In genomic region chr15:97914331-97914747, GRCm38 (mm10) we compare ENCODE assay signal across 9 mouse cellular contexts. TPM values are rescaled to one million over a fixed set of nuclear protein-coding genes. Genes with fewer than 3 reads are reported as not detected.
DNase-seq lines count a peak whose midpoint lies in the region; ATAC-seq and TF ChIP-seq lines count a peak whose summit lies in the region.
"Had no signal": no experiment of that assay in that cellular context is flagged by ENCODE, and none has a peak within 500 bp of the region (broad histone marks: within the 10 kb centered on the region; RNA-seq: fewer than 3 reads in every experiment).

No protein-coding gene starts in this region.

- 33% methylated on average over 9 of the region's 9 CpGs for WGBS in neural tube, embryonic 11.5 days
- 32% methylated on average over 9 of the region's 9 CpGs for WGBS in neural tube, embryonic 15.5 days
- WGBS in forebrain, embryonic 16.5 days: 16% methylated on average over 9 of the region's 9 CpGs
- 10% methylated on average over 9 of the region's 9 CpGs for WGBS in intestine, embryonic 14.5 days
- 10% methylated on average over 9 of the region's 9 CpGs for WGBS in midbrain, postnatal 0 days
- WGBS in thymus, adult 2 months: 24% methylated on average over 9 of the region's 9 CpGs

- peak; percentile 28 for DNase-seq in neural tube, embryonic 11.5 days (ENCODE audit: low spot score)
- DNase-seq in intestine, embryonic 14.5 days (ENCODE audit: low spot score): no peak
- DNase-seq in midbrain, postnatal 0 days (ENCODE audit: low spot score): peak; percentile 28
- no peak for DNase-seq in thymus, adult 2 months
- no peak for DNase-seq in right cerebral cortex, postnatal 14 days
- DNase-seq in frontal cortex, postnatal 14 days (ENCODE audit: low spot score in 2 of 2): no peak

- TF ChIP-seq CTCF in midbrain, postnatal 0 days (IDR thresholded peaks at IDR 0.05): no peak
- no peak for TF ChIP-seq CTCF in thymus, adult 2 months (IDR thresholded peaks at IDR 0.05; ENCODE audit: borderline replicate concordance, control insufficient read depth, extremely low read depth, insufficient read depth, low read length, poor library complexity)

- H3K27me3 ChIP-seq in neural tube, embryonic 11.5 days (ENCODE audit: control insufficient read depth, insufficient read depth, low read length): no peaks in the 10 kb centered on the region
- H3K27me3 ChIP-seq in neural tube, embryonic 15.5 days (replicated peaks): peaks cover 3% of the 10 kb centered on the region; the same call in 1 of the 2 replicates
- H3K27me3 ChIP-seq in forebrain, embryonic 16.5 days (replicated peaks; ENCODE audit: control insufficient read depth, insufficient read depth, low read length): no peaks in the 10 kb centered on the region
- no peaks in the 10 kb centered on the region for H3K27me3 ChIP-seq in intestine, embryonic 14.5 days (replicated peaks; ENCODE audit: control insufficient read depth, insufficient read depth, low read length)
- 0 out of 2 replicates have a peak, but pooled peaks cover 2% of the 10 kb centered on the region for H3K27me3 ChIP-seq in midbrain, postnatal 0 days (ENCODE audit: insufficient read depth, low read length)
- H3K27me3 ChIP-seq in thymus, adult 2 months (ENCODE audit: control insufficient read depth, insufficient read depth, low read length): no peaks in the 10 kb centered on the region

- H3K9me3 ChIP-seq in neural tube, embryonic 11.5 days (ENCODE audit: control insufficient read depth, low read length): no peaks in the 10 kb centered on the region
- H3K9me3 ChIP-seq in neural tube, embryonic 15.5 days (replicated peaks): no peaks in the 10 kb centered on the region
- H3K9me3 ChIP-seq in forebrain, embryonic 16.5 days (ENCODE audit: control insufficient read depth, low read length): no peaks in the 10 kb centered on the region
- no peaks in the 10 kb centered on the region for H3K9me3 ChIP-seq in intestine, embryonic 14.5 days (ENCODE audit: control insufficient read depth, low read length)
- no peaks in the 10 kb centered on the region for H3K9me3 ChIP-seq in midbrain, postnatal 0 days (ENCODE audit: low read length)

- TF ChIP-seq POLR2A in thymus, adult 2 months (IDR thresholded peaks at IDR 0.05; ENCODE audit: control insufficient read depth, extremely low read depth, insufficient read depth, low read length, poor library complexity): no peak

- no peaks in the 10 kb centered on the region for H3K4me1 ChIP-seq in neural tube, embryonic 11.5 days (ENCODE audit: control insufficient read depth, insufficient read depth, low read length)
- H3K4me1 ChIP-seq in neural tube, embryonic 15.5 days: no peaks in the 10 kb centered on the region
- H3K4me1 ChIP-seq in forebrain, embryonic 16.5 days (replicated peaks; ENCODE audit: control insufficient read depth, insufficient read depth, low read length): 0 out of 2 replicates have a peak, but pooled peaks cover 5% of the 10 kb centered on the region
- H3K4me1 ChIP-seq in intestine, embryonic 14.5 days (replicated peaks; ENCODE audit: control insufficient read depth, insufficient read depth, low read length): peaks cover 7% of the 10 kb centered on the region
- H3K4me1 ChIP-seq in midbrain, postnatal 0 days (ENCODE audit: insufficient read depth, low read length): no peaks in the 10 kb centered on the region
- no peaks in the 10 kb centered on the region for H3K4me1 ChIP-seq in thymus, adult 2 months (replicated peaks; ENCODE audit: control insufficient read depth, insufficient read depth, low read length)

- H3K4me3 ChIP-seq in neural tube, embryonic 11.5 days (ENCODE audit: low read depth, low read length): no peak overlapping the region
- no peak overlapping the region for H3K4me3 ChIP-seq in neural tube, embryonic 15.5 days (replicated peaks)
- no peak overlapping the region for H3K4me3 ChIP-seq in forebrain, embryonic 16.5 days (replicated peaks; ENCODE audit: low read length)
- H3K4me3 ChIP-seq in intestine, embryonic 14.5 days (ENCODE audit: low read depth, low read length): no peak overlapping the region
- no peak overlapping the region for H3K4me3 ChIP-seq in midbrain, postnatal 0 days (ENCODE audit: low read depth, low read length)
- H3K4me3 ChIP-seq in thymus, adult 2 months (ENCODE audit: control insufficient read depth, insufficient read depth, low read length): no peak overlapping the region

- no peak for ATAC-seq in neural tube, embryonic 11.5 days (ENCODE audit: insufficient read depth, low FRiP score, low TSS enrichment)
- no peak for ATAC-seq in neural tube, embryonic 15.5 days (ENCODE audit: low FRiP score)
- ATAC-seq in forebrain, embryonic 16.5 days: peak; percentile 75
- ATAC-seq in intestine, embryonic 14.5 days (replicated peaks; ENCODE audit: low FRiP score, low TSS enrichment, low read depth): no peak
- no peak for ATAC-seq in midbrain, postnatal 0 days (ENCODE audit: low FRiP score)

- no peaks in the 10 kb centered on the region for H3K36me3 ChIP-seq in neural tube, embryonic 11.5 days (ENCODE audit: control insufficient read depth, insufficient read depth, low read length)
- no peaks in the 10 kb centered on the region for H3K36me3 ChIP-seq in neural tube, embryonic 15.5 days
- H3K36me3 ChIP-seq in forebrain, embryonic 16.5 days (ENCODE audit: control insufficient read depth, insufficient read depth): no peaks in the 10 kb centered on the region
- H3K36me3 ChIP-seq in intestine, embryonic 14.5 days (ENCODE audit: control insufficient read depth, insufficient read depth, low read length): no peaks in the 10 kb centered on the region
- no peaks in the 10 kb centered on the region for H3K36me3 ChIP-seq in midbrain, postnatal 0 days (ENCODE audit: insufficient read depth, low read length)
- no peaks in the 10 kb centered on the region for H3K36me3 ChIP-seq in thymus, adult 2 months (ENCODE audit: control insufficient read depth, insufficient read depth, low read length)

- H3K27ac ChIP-seq in neural tube, embryonic 11.5 days (ENCODE audit: low read depth, low read length): no peak overlapping the region
- no peak overlapping the region for H3K27ac ChIP-seq in neural tube, embryonic 15.5 days (replicated peaks)
- H3K27ac ChIP-seq in forebrain, embryonic 16.5 days (ENCODE audit: low read length): no peak overlapping the region
- no peak overlapping the region for H3K27ac ChIP-seq in intestine, embryonic 14.5 days (ENCODE audit: low read depth)
- no peak overlapping the region for H3K27ac ChIP-seq in midbrain, postnatal 0 days (ENCODE audit: low read depth, low read length)
- H3K27ac ChIP-seq in thymus, adult 2 months (ENCODE audit: control insufficient read depth, insufficient read depth, low read length): no peak overlapping the region
- H3K27ac ChIP-seq: liver, embryonic 14.5 days had no signal

- H3K9ac ChIP-seq in neural tube, embryonic 11.5 days (ENCODE audit: low read length): no peak overlapping the region
- no peak overlapping the region for H3K9ac ChIP-seq in neural tube, embryonic 15.5 days (replicated peaks)
- H3K9ac ChIP-seq in forebrain, embryonic 16.5 days (replicated peaks; ENCODE audit: low read depth, low read length): no peak overlapping the region
- no peak overlapping the region for H3K9ac ChIP-seq in intestine, embryonic 14.5 days (ENCODE audit: low read length)
- H3K9ac ChIP-seq in midbrain, postnatal 0 days (replicated peaks; ENCODE audit: low read length, poor library complexity, severe bottlenecking): no peak overlapping the region
- H3K9ac ChIP-seq: liver, embryonic 14.5 days had no signal

- H3K4me2 ChIP-seq in neural tube, embryonic 11.5 days (ENCODE audit: low read depth): no peak overlapping the region
- H3K4me2 ChIP-seq in neural tube, embryonic 15.5 days: no peak overlapping the region
- H3K4me2 ChIP-seq in forebrain, embryonic 16.5 days (ENCODE audit: low read length): no peak overlapping the region
- H3K4me2 ChIP-seq in intestine, embryonic 14.5 days (ENCODE audit: low read length): 0 out of 2 replicates have a peak overlapping the region, but pooled peaks have one; percentile 8
- no peak overlapping the region for H3K4me2 ChIP-seq in midbrain, postnatal 0 days (ENCODE audit: low read depth, low read length, poor library complexity, severe bottlenecking)

RNA-seq across cellular contexts. Expression of gene Vdr, which starts 3.9 kb away (rescaled TPM):
- polyA plus RNA-seq in neural tube, embryonic 11.5 days (2014; fragmentation: Nextera tagmentation; extraction: Ambion mirVana): 0.16 TPM in 1 of 2 replicates, not detected in the other
- 0.17 and 0.63 TPM in 2 replicates for polyA plus RNA-seq in neural tube, embryonic 15.5 days (2015; fragmentation: Nextera tagmentation; extraction: Ambion mirVana)
- 0.20 TPM in 1 of 2 replicates, not detected in the other for polyA plus RNA-seq in forebrain, embryonic 16.5 days (2015; fragmentation: Nextera tagmentation; extraction: Ambion mirVana)
- polyA plus RNA-seq in intestine, embryonic 14.5 days (2014; fragmentation: Nextera tagmentation; extraction: Ambion mirVana): 0.66 and 0.80 TPM in 2 replicates
- 0.09 and 0.27 TPM in 2 replicates for total RNA-seq in midbrain, postnatal 0 days (2014; rRNA removed)
- 0.12 and 0.22 TPM in 2 replicates for polyA plus RNA-seq in midbrain, postnatal 0 days (2015; fragmentation: Nextera tagmentation; extraction: Ambion mirVana)
- polyA plus RNA-seq in thymus, adult 2 months (2012; rRNA removed): 5.3 and 6.2 TPM in 2 replicates

RNA-seq across cellular contexts. Expression of gene Tmem106c, which starts 49.7 kb away (rescaled TPM):
- 50.2 and 55.9 TPM in 2 replicates for polyA plus RNA-seq in neural tube, embryonic 11.5 days (2014; fragmentation: Nextera tagmentation; extraction: Ambion mirVana)
- 48.0 and 48.6 TPM in 2 replicates for polyA plus RNA-seq in neural tube, embryonic 15.5 days (2015; fragmentation: Nextera tagmentation; extraction: Ambion mirVana)
- 64.8 and 66.9 TPM in 2 replicates for polyA plus RNA-seq in forebrain, embryonic 16.5 days (2015; fragmentation: Nextera tagmentation; extraction: Ambion mirVana)
- 39.0 and 43.4 TPM in 2 replicates for polyA plus RNA-seq in intestine, embryonic 14.5 days (2014; fragmentation: Nextera tagmentation; extraction: Ambion mirVana)
- 40.3 and 57.7 TPM in 2 replicates for total RNA-seq in midbrain, postnatal 0 days (2014; rRNA removed)
- polyA plus RNA-seq in midbrain, postnatal 0 days (2015; fragmentation: Nextera tagmentation; extraction: Ambion mirVana): 43.8 and 49.2 TPM in 2 replicates
- 38.4 and 40.0 TPM in 2 replicates for polyA plus RNA-seq in thymus, adult 2 months (2012; rRNA removed)

Comparison
In these comparisons a context has a peak if more than half of its experiments do, and no peak if none do; other contexts are left out.
1. DNase-seq: peak in neural tube, embryonic 11.5 days (single experiment) and midbrain, postnatal 0 days (single experiment); none in intestine, embryonic 14.5 days (single experiment), thymus, adult 2 months (single experiment), right cerebral cortex, postnatal 14 days (single experiment) and frontal cortex, postnatal 14 days (0 of 2).